Mouse (Mus musculus) c-Kit-positive CD71-positive TER-119-positive erythroid progenitor cells, embryonic 14.5 days (primary cell): ENCODE data around the gene Lrrc27.

Experiments used
- DNase-seq: peaks from one replicate; pipeline ENCODE4 v3.0.0-alpha.2; 2013; ENCODE audit warnings: low spot score

Gene Lrrc27

DNA sequence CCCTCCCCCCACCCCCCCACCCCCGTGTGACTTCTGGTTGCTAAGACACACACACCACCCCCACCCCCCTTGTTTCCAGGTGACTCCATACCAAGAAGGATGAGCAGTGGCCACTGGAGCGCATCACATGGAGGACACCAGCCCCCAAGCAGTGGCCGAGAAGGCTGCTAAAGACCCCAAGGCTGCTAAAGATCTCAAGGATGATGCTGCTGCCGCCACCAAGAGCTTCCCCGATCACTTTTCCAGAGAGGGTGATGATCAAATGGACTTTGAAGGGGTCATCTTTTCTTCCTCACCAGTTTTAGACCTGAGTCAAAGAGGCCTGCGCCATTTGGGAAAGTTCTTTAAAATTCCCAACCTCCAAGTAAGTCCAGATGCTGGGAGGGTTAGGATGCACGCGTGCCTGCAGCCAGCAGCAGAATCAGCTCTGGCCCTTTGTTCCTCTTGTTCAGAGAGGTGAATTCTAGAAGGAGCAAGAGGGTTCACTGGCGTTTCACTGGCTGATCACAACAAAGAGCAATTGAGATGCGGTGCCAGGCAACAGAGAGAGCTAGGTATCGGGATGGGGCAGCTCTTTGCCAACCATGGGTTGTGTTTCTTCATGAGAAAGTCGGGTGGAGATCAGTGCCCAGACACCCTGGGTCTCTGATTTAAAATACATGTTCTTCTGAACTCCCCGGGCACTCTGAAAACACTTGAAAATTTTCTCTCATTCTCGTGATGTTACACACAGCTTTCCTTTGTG is 2.0 kb downstream of the Lrrc27 start:
- no peak for DNase-seq

DNA sequence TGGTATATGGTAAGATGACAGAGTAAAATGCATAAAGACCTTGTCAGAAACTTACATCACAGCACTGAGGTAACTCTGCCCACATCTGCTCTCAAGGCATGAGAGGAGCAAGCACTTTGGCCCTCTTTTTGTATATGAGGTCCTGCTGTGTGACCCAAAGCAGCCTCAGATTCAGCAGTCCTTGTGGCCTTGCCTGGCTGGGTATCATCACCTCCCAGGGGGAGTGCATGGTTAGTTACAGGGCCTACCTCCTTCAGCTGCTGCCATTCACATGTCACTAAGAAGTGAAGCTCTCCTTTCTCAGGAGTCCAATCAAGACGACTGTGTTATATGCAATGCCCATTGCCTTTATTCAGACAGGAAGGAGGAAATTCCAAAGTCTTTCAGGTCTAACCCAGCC is 2.7 kb downstream of the Lrrc27 start:
- no peak for DNase-seq

GRCm38 (mm10) chr7:139215946-139216345 is 3.2 kb downstream of the Lrrc27 start:
- no peak for DNase-seq

GRCm38 (mm10) chr7:139216464-139216863 is 3.7 kb downstream of the Lrrc27 start:
- DNase-seq = no peak

DNA sequence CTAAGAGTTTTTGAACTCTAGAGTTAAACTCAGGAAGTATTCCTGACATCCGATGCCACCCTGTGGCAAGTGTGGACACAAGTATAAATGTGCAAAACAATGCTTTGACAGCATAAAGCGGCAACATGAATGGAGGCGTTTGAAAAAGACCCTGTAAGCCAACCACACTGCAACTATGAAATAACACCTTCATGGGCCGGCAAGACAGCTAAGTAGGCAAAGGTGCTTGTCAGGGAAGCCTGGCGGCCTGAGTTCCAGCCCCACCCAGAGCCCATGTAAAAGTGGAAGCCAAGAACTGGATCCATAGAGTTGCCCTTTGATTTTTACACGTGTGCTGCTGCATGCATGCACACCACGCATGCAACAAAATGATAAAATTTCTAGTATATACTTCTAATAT is 4.3 kb downstream of the Lrrc27 start:
- DNase-seq = no peak

GRCm38 (mm10) chr7:139218641-139219415 is 6.0 kb downstream of the Lrrc27 start:
- no peak for DNase-seq

DNA sequence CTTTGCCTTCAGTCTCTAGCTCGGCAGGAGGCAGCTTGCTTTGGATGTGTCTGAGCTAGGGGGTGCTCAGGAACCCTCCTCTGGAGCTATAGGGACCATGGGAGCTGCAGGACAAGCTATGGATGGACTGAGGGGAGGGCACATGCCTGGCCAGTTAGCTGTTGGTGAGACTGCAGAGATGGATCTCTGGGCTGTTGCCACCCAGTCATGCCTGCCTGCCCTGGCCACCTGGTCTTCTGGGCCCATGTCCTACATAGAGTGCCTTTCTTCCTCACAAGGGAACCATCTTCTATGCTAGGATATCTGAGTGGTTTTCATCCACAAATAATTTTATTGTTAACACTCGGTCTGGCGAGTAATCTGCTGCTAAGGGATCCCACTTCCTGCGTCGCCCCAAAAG is 6.7 kb downstream of the Lrrc27 start:
- DNase-seq = no peak

DNA sequence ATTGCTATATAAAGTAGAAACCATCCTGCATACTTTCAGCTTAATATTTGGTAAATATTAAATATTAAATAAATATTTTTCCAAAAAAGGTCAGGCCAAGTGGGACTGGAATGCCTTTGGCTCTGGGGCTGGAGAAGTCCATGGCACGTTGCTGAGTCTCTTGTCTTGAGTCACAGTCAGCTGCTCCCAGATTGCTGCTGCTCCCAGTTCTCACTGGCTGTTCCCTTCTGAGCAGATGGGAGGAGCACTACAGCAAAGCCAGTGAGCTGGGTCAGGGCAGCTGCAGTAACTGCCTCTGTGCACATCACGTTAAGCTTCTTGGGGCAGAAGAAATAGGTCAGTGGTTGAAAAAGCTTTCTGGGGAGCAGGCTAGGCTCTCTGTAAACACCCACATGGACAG is 7.5 kb downstream of the Lrrc27 start:
- no peak for DNase-seq

DNA sequence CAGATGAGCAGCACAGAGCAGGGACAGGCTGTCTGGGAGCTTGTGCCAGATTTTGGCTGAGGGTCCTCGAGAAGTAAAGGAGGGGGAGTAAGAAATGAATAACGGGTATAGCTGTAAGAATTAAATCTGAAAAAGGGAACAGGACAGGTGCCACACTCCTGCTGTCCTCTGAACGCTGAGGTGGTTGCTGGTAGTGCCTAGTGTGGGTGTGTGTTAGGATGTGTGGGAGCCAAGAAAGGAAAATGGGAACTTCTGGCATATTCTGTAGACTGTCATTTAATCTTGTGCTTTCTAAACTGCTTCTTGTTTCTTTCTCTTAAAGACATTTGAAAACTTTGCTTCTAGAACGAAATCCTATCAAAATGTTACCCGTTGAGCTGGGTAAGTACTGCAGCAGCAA is 8.3 kb downstream of the Lrrc27 start:
- no peak for DNase-seq

- DNase-seq = no peak
These were observed 9.1 kb downstream of the Lrrc27 start for GRCm38 (mm10) chr7:139221856-139222255.

- no peak for DNase-seq
These were observed 9.6 kb downstream of the Lrrc27 start for GRCm38 (mm10) chr7:139222341-139222740.

DNA sequence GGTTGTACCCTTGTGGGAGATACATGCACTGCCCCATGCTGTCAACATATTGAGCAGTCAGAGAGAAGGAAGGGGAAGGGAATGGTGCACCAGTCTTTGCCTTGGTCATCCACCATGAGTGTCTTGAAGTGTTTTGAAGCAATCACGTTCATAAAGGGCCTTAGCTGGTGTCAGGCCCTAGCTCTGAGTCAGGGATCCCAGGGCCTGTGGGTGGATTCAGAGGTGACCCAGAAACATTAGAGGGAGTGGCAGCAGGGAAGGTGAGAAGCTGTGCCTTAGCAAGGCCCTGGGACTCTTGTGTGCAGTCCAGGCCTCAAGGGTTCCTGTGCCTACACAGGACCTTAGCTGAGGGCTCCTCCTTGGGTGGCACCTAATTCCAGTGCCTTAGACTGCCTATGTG is 11.3 kb downstream of the Lrrc27 start:
- DNase-seq = no peak

DNA sequence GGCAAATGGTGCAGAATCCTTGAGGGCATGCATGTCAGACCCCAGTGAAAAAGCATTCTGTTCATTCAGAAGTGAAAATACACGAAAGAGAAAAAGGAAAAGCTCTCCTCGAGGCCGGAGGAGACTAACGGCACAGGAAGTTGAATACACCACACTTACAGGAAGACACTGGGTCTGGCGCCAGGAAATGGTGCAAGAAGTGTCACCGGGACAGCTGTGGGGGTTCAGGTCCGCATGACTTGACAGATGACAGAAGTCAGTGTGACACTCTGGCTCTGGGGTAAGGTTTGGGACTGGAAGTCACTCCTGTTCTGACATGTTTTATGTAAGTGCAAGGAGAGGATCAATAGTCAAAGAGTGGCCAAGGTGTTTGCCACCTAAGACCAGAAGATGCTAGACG is 11.9 kb downstream of the Lrrc27 start:
- no peak for DNase-seq

GRCm38 (mm10) chr7:139226416-139226815 is 13.6 kb downstream of the Lrrc27 start:
- no peak for DNase-seq

- no peak for DNase-seq
These were observed 15.8 kb downstream of the Lrrc27 start for GRCm38 (mm10) chr7:139228447-139229171.

DNA sequence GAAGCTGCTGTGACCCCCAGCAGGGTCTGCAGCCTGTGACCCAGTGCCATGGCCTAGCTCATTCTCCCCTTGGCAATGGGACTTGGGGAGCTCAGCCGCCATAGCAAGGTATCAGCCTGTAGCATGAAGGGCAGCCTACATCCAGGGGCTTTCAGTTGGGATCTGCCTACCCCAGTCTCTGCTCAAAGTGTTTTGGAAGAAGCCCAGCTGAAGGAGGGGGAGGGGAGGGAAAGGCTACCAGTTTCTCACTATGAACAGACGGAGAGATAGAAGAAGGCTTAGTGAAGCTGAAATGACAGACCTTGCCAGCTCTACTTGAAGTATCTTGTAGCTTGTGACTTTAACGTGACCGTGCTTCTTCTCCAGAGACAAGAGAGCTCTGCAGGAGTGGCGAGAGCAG is 17.0 kb downstream of the Lrrc27 start:
- DNase-seq = no peak

DNA sequence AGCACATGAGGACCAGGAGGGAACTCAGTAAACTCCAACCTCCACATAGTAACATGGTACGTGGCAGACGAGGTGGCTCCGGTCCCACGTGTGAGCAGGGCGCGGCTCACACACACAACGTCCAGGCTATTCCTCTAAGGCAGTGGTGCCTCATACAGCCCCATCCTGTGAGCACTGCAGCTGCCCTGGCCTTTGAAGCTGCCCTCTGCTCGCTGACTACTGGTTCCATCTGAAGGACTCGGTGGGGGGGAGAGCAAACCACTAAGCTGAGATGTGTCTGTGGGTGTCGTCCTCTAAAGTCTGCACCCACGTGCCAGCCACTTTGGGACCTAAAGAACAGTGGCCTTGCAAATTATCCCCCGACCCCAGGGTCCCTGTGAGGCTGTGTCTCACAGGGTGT is 17.5 kb downstream of the Lrrc27 start:
- no peak for DNase-seq

DNA sequence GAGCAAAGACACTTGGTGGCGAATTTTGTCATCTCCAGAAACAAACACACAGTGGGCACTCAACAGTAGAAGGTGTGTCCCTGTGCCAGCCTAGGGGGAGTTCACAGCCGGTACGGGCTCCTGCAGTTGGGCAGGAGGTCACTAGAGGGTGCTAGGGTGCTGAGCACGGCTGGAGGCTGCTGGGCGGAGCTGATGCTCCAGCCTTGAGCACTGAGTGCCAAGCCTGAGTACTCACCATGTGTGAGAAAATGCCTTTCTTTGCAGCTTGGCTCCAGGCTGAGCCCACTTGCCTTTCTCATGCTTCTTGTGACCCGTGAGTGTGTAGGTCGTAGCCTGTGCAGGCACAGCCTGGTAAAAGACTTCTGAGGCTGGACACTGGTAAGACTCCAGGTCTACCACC is 20.9 kb downstream of the Lrrc27 start:
- peak; percentile 56 for DNase-seq

GRCm38 (mm10) chr7:139234426-139235188 is 21.8 kb downstream of the Lrrc27 start:
- DNase-seq = no peak

DNA sequence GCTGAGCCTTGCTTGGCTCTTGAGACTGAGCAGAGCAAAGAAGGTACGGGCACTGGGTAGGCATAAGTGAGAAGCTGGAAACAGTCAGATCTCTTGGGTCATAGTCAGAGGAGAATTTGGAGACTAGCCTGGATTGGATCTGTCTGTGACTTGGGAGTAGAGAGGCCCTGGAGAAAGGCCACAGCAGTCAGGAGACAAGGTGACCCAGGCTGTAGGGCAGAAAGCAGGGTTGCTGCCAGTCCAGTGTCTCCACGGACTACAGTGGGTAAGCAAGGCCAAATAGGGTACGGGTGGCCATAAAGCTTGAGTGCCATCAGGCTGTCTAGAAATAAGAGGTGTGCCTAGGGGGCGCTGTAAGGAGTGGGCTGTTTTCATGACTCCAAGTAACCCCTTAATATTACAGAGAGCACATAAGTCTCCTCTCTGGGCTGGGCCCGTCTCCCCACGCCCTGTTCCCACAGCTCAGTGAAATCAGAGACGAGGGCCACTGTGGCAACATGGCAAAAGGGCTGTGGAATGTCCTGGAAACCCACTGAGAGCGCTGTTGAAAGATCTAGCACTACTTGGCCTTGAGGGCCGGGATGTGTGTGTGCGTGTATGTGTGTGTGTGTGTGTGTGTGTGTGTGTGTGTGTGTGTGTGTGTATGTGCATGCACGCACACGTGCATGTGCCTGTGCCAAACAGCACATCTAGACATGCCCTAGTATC is 23.0 kb downstream of the Lrrc27 start:
- DNase-seq = no peak

DNA sequence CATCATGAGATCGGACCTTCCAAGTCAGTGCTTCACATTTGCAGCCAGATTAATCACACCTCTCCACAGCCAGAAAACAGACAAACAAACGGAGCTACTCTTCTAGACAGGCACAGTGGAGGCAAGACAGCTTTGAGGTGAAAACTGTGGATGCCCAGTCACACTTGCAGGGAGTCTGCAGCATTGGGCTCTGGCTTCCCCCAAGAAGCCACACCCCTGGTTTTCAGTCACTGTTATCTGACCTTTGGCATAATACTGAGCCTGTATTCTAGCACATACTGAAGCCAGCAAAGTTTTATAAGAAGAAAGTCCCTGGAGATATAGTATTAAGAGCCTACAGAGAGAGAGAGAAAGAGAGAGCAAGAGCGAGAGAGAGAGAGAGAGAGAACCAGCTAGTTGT is 26.6 kb downstream of the Lrrc27 start:
- DNase-seq = no peak

DNA sequence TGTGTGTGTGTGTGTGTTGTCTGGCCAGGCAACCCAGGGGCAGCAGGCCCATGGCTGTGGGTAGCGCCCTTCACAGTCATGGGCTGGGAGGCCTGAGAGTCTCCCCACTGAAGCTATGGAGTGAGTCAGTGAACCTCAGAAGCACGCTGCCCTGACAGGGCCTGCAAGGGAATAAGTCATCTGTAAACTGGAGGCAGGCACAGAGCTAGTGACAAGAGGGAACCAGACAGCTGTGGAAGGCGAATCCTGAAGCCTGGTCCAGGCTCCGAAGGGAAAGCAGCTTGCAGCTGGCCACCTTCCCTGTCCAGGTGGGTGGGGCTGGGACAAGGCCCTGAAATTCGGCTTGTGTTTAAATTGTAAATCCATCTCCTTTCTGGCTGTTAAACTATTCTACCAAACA is 33.3 kb downstream of the Lrrc27 start:
- DNase-seq = no peak
